Mouse (Mus musculus): Measurements from ENCODE around the gene Enpep. TPM values are rescaled to one million over a fixed set of nuclear protein-coding genes. Genes with fewer than 3 reads are reported as not detected.

The Enpep gene
- polyA plus RNA-seq, 1 experiment from 2014 or later, result 0.93 TPM

- DNase-seq (ENCODE audit: low spot score), result no peak
- H3K27me3 ChIP-seq (ENCODE audit: control insufficient read depth, insufficient read depth, low read length), result no peaks in the 10 kb centered on the region
- H3K4me3 ChIP-seq (ENCODE audit: low read depth, low read length), result no peak overlapping the region
- no peak overlapping the region for H3K9ac ChIP-seq (replicated peaks; ENCODE audit: low read length)
- no peaks in the 10 kb centered on the region for H3K4me1 ChIP-seq (ENCODE audit: control insufficient read depth, insufficient read depth, low read length)
- no peaks in the 10 kb centered on the region for H3K36me3 ChIP-seq (replicated peaks; ENCODE audit: control insufficient read depth, insufficient read depth, low read depth, low read length)
- 75% methylated on average over 5 of the region's 5 CpGs for WGBS
- no peak for ATAC-seq (replicated peaks; ENCODE audit: insufficient number of reproducible peaks, low FRiP score, low TSS enrichment, low read depth)
- no peaks in the 10 kb centered on the region for H3K9me3 ChIP-seq (replicated peaks; ENCODE audit: control insufficient read depth, low read length)
- no peak overlapping the region for H3K4me2 ChIP-seq (ENCODE audit: low read depth, low read length)
- no peak overlapping the region for H3K27ac ChIP-seq (replicated peaks; ENCODE audit: low read depth, low read length)
These were observed 74.0 kb downstream of the Enpep start for GRCm38 (mm10) chr3:129258497-129258896.

GRCm38 (mm10) chr3:129256766-129257165 lies 75.8 kb downstream of the Enpep start:
- ATAC-seq (replicated peaks; ENCODE audit: insufficient number of reproducible peaks, low FRiP score, low TSS enrichment, low read depth), result no peak
- peak; percentile 49 for DNase-seq (ENCODE audit: low spot score)
- H3K9ac ChIP-seq (replicated peaks; ENCODE audit: low read length), result no peak overlapping the region
- H3K9me3 ChIP-seq (replicated peaks; ENCODE audit: control insufficient read depth, low read length), result no peaks in the 10 kb centered on the region
- no peaks in the 10 kb centered on the region for H3K36me3 ChIP-seq (replicated peaks; ENCODE audit: control insufficient read depth, insufficient read depth, low read depth, low read length)
- no peak overlapping the region for H3K4me3 ChIP-seq (ENCODE audit: low read depth, low read length)
- H3K4me1 ChIP-seq (ENCODE audit: control insufficient read depth, insufficient read depth, low read length), result no peaks in the 10 kb centered on the region
- H3K4me2 ChIP-seq (ENCODE audit: low read depth, low read length), result peak overlapping the region; percentile 29; the same call in 1 of the 2 replicates
- H3K27me3 ChIP-seq (ENCODE audit: control insufficient read depth, insufficient read depth, low read length), result no peaks in the 10 kb centered on the region
- no peak overlapping the region for H3K27ac ChIP-seq (replicated peaks; ENCODE audit: low read depth, low read length)
- 62% methylated on average over 8 of the region's 8 CpGs for WGBS

GRCm38 (mm10) chr3:129256283-129256682 lies 76.2 kb downstream of the Enpep start:
- Histone ChIP-seq H3K4me3 (ENCODE audit: low read depth, low read length) (peak overlapping the region; percentile 23; the same call in 1 of the 2 replicates), H3K4me2 (ENCODE audit: low read depth, low read length) (peak overlapping the region; percentile 29; the same call in 1 of the 2 replicates), H3K27ac (replicated peaks; ENCODE audit: low read depth, low read length) (no peak overlapping the region), H3K36me3 (replicated peaks; ENCODE audit: control insufficient read depth, insufficient read depth, low read depth, low read length) (no peaks in the 10 kb centered on the region), H3K27me3 (ENCODE audit: control insufficient read depth, insufficient read depth, low read length) (no peaks in the 10 kb centered on the region), H3K4me1 (ENCODE audit: control insufficient read depth, insufficient read depth, low read length) (no peaks in the 10 kb centered on the region), H3K9ac (replicated peaks; ENCODE audit: low read length) (0 out of 2 replicates have a peak overlapping the region, but pooled peaks have one; percentile 25), H3K9me3 (replicated peaks; ENCODE audit: control insufficient read depth, low read length) (no peaks in the 10 kb centered on the region)
- ATAC-seq (replicated peaks; ENCODE audit: insufficient number of reproducible peaks, low FRiP score, low TSS enrichment, low read depth), result 0 out of 2 replicates have a peak, but pooled peaks have one; percentile 56
- WGBS, result 44% methylated on average over 19 of the region's 19 CpGs
- DNase-seq (ENCODE audit: low spot score), result no peak

DNA sequence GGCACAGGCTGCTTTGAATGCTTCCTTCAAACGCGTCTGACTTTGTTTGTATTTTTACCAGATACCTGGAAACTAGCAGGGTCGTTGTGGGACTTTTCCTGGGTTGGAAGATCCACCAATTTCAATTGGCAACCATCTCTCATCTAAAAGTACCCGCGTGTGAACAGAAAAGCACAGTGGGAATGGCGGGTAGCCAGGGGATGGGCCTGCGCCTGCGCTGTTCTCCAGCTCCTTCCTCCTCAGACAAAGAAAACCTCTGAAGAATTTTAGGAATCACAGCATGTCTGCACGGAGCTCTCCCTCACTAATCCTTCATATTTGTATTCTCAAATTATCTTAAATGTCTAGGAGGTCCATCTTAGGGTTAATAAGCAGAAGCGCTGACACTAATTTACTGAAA lies 78.3 kb downstream of the Enpep start:
- Histone ChIP-seq H3K9ac (replicated peaks; ENCODE audit: low read length) (no peak overlapping the region), H3K27ac (replicated peaks; ENCODE audit: low read depth, low read length) (no peak overlapping the region), H3K4me3 (ENCODE audit: low read depth, low read length) (no peak overlapping the region), H3K27me3 (ENCODE audit: control insufficient read depth, insufficient read depth, low read length) (no peaks in the 10 kb centered on the region), H3K36me3 (replicated peaks; ENCODE audit: control insufficient read depth, insufficient read depth, low read depth, low read length) (no peaks in the 10 kb centered on the region), H3K4me2 (ENCODE audit: low read depth, low read length) (no peak overlapping the region), H3K4me1 (ENCODE audit: control insufficient read depth, insufficient read depth, low read length) (no peaks in the 10 kb centered on the region), H3K9me3 (replicated peaks; ENCODE audit: control insufficient read depth, low read length) (no peaks in the 10 kb centered on the region)
- no peak for DNase-seq (ENCODE audit: low spot score)
- ATAC-seq (replicated peaks; ENCODE audit: insufficient number of reproducible peaks, low FRiP score, low TSS enrichment, low read depth), result no peak
- WGBS, result 52% methylated on average over 10 of the region's 10 CpGs

DNA sequence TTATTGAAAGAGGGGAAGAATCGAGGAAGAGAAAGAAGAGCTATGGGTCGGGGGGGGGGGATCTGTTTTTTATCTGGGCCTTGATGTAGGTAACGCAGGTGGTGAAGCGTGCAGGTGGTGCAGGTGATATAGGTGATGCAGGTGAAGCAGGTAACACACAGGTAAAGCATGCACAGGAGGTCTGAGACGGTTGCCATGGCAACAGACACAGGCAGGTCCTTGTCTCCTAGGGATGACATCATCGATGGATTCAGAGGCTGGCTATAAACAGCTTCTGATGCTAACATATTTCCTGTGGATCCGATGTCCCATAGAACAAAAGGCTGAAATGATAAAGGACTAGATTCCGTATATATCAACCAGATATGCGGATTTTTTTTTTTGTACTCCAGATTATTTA lies 81.5 kb downstream of the Enpep start:
- Histone ChIP-seq H3K27me3 (ENCODE audit: control insufficient read depth, insufficient read depth, low read length) (no peaks in the 10 kb centered on the region), H3K27ac (replicated peaks; ENCODE audit: low read depth, low read length) (no peak overlapping the region), H3K9ac (replicated peaks; ENCODE audit: low read length) (no peak overlapping the region), H3K36me3 (replicated peaks; ENCODE audit: control insufficient read depth, insufficient read depth, low read depth, low read length) (no peaks in the 10 kb centered on the region), H3K4me3 (ENCODE audit: low read depth, low read length) (no peak overlapping the region), H3K4me2 (ENCODE audit: low read depth, low read length) (no peak overlapping the region), H3K9me3 (replicated peaks; ENCODE audit: control insufficient read depth, low read length) (no peaks in the 10 kb centered on the region), H3K4me1 (ENCODE audit: control insufficient read depth, insufficient read depth, low read length) (no peaks in the 10 kb centered on the region)
- 84% methylated on average over 9 of the region's 9 CpGs for WGBS
- ATAC-seq (replicated peaks; ENCODE audit: insufficient number of reproducible peaks, low FRiP score, low TSS enrichment, low read depth) (no peak), DNase-seq (ENCODE audit: low spot score) (no peak)

GRCm38 (mm10) chr3:129238664-129239258 lies 93.8 kb downstream of the Enpep start:
- Histone ChIP-seq H3K9me3 (replicated peaks; ENCODE audit: control insufficient read depth, low read length) (no peaks in the 10 kb centered on the region), H3K4me2 (ENCODE audit: low read depth, low read length) (0 out of 2 replicates have a peak overlapping the region, but pooled peaks have one; percentile 11), H3K4me1 (ENCODE audit: control insufficient read depth, insufficient read depth, low read length) (no peaks in the 10 kb centered on the region), H3K4me3 (ENCODE audit: low read depth, low read length) (0 out of 2 replicates have a peak overlapping the region, but pooled peaks have one; percentile 5), H3K27ac (replicated peaks; ENCODE audit: low read depth, low read length) (no peak overlapping the region), H3K36me3 (replicated peaks; ENCODE audit: control insufficient read depth, insufficient read depth, low read depth, low read length) (no peaks in the 10 kb centered on the region), H3K9ac (replicated peaks; ENCODE audit: low read length) (no peak overlapping the region), H3K27me3 (ENCODE audit: control insufficient read depth, insufficient read depth, low read length) (no peaks in the 10 kb centered on the region)
- ATAC-seq (replicated peaks; ENCODE audit: insufficient number of reproducible peaks, low FRiP score, low TSS enrichment, low read depth), result 0 out of 2 replicates have a peak, but pooled peaks have one; percentile 65
- DNase-seq (ENCODE audit: low spot score), result peak; percentile 49
- 18% methylated on average over 13 of the region's 13 CpGs for WGBS

DNA sequence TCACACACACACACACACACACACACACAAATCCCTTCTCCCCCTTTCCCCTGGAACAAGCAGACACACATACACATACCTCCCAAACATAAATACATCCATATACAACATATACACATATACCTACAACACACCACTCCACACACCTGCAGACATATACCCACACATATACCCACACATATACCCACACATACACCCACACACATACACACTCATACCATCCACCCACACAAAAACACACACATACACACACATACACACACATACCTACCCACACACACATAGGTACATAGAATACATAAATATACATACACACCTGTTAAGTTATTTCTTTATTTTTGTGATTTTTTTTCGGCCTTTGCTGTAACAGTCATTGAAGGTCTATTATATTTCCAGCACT lies 94.5 kb downstream of the Enpep start:
- Histone ChIP-seq H3K27me3 (ENCODE audit: control insufficient read depth, insufficient read depth, low read length) (no peaks in the 10 kb centered on the region), H3K9me3 (replicated peaks; ENCODE audit: control insufficient read depth, low read length) (no peaks in the 10 kb centered on the region), H3K36me3 (replicated peaks; ENCODE audit: control insufficient read depth, insufficient read depth, low read depth, low read length) (no peaks in the 10 kb centered on the region), H3K27ac (replicated peaks; ENCODE audit: low read depth, low read length) (no peak overlapping the region), H3K4me3 (ENCODE audit: low read depth, low read length) (no peak overlapping the region), H3K9ac (replicated peaks; ENCODE audit: low read length) (no peak overlapping the region), H3K4me2 (ENCODE audit: low read depth, low read length) (no peak overlapping the region), H3K4me1 (ENCODE audit: control insufficient read depth, insufficient read depth, low read length) (no peaks in the 10 kb centered on the region)
- 70% methylated on average over 1 of the region's 1 CpGs for WGBS
- DNase-seq (ENCODE audit: low spot score), result no peak
- ATAC-seq (replicated peaks; ENCODE audit: insufficient number of reproducible peaks, low FRiP score, low TSS enrichment, low read depth), result peak; percentile 56; the same call in 1 of the 2 replicates

DNA sequence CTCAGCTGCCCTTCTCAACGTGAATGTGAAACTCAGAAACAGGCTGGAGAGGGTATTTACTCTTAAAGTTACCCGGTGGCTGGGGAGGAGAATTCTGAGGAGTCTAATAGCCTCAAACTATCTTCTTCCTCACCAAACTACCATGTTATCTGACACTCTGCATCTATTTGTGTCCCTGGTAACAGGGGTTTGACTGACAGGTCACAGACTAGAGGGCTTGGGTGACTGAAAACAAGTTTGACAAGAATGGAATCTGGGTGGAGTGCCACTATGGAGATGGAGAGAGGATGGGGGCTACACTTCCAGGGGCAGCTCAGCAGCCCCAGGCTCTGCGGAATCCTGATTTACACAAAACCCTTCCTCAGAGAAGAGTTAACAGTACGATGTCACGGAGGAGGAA lies 105.2 kb downstream of the Enpep start:
- Histone ChIP-seq H3K4me2 (ENCODE audit: low read depth, low read length) (no peak overlapping the region), H3K36me3 (replicated peaks; ENCODE audit: control insufficient read depth, insufficient read depth, low read depth, low read length) (no peaks in the 10 kb centered on the region), H3K9ac (replicated peaks; ENCODE audit: low read length) (no peak overlapping the region), H3K4me3 (ENCODE audit: low read depth, low read length) (no peak overlapping the region), H3K9me3 (replicated peaks; ENCODE audit: control insufficient read depth, low read length) (no peaks in the 10 kb centered on the region), H3K4me1 (ENCODE audit: control insufficient read depth, insufficient read depth, low read length) (no peaks in the 10 kb centered on the region), H3K27ac (replicated peaks; ENCODE audit: low read depth, low read length) (no peak overlapping the region), H3K27me3 (ENCODE audit: control insufficient read depth, insufficient read depth, low read length) (peaks cover 20% of the 10 kb centered on the region)
- WGBS, result under 1% methylated on average over 5 of the region's 5 CpGs
- ATAC-seq (replicated peaks; ENCODE audit: insufficient number of reproducible peaks, low FRiP score, low TSS enrichment, low read depth) (no peak), DNase-seq (ENCODE audit: low spot score) (peak; percentile 49)

Data from embryonic facial prominence, embryonic 11.5 days (tissue).